Mouse (Mus musculus): ENCODE data around the gene Smok2a.
"Not testable (repeated sequence)": the region's sequence is repeated elsewhere in the genome, so short reads cannot be mapped to it uniquely, and the experiment has no call there.

Gene Smok2a

GRCm38 (mm10) chr17:13220888-13221287, at the start of gene Smok2a:
Smok2a (plus strand) TSS chr17:13221188.
- no peak for DNase-seq (ENCODE audit: low spot score)

GRCm38 (mm10) chr17:13173578-13173977, 47.4 kb upstream of the Smok2a start:
- DNase-seq (ENCODE audit: low spot score) = not testable (repeated sequence)

- not testable (repeated sequence) for DNase-seq (ENCODE audit: low spot score)
Measured at GRCm38 (mm10) chr17:13174029-13174428, 47.0 kb upstream of the Smok2a start.

GRCm38 (mm10) chr17:13175609-13176008, 45.4 kb upstream of the Smok2a start:
- DNase-seq (ENCODE audit: low spot score) = not testable (repeated sequence)

- not testable (repeated sequence) for DNase-seq (ENCODE audit: low spot score)
Measured at GRCm38 (mm10) chr17:13177796-13178195, 43.2 kb upstream of the Smok2a start.

GRCm38 (mm10) chr17:13179021-13179420, 42.0 kb upstream of the Smok2a start:
- DNase-seq (ENCODE audit: low spot score) = not testable (repeated sequence)

GRCm38 (mm10) chr17:13180491-13180890, 40.5 kb upstream of the Smok2a start:
- not testable (repeated sequence) for DNase-seq (ENCODE audit: low spot score)

GRCm38 (mm10) chr17:13182712-13183111, 38.3 kb upstream of the Smok2a start:
- not testable (repeated sequence) for DNase-seq (ENCODE audit: low spot score)

GRCm38 (mm10) chr17:13184514-13184913, 36.5 kb upstream of the Smok2a start:
- DNase-seq (ENCODE audit: low spot score) = not testable (repeated sequence)

- DNase-seq (ENCODE audit: low spot score) = not testable (repeated sequence)
Measured at GRCm38 (mm10) chr17:13186541-13186940, 34.4 kb upstream of the Smok2a start.

GRCm38 (mm10) chr17:13187621-13188020, 33.4 kb upstream of the Smok2a start:
- DNase-seq (ENCODE audit: low spot score) = not testable (repeated sequence)

- not testable (repeated sequence) for DNase-seq (ENCODE audit: low spot score)
Measured at GRCm38 (mm10) chr17:13188846-13189245, 32.1 kb upstream of the Smok2a start.

- DNase-seq (ENCODE audit: low spot score) = not testable (repeated sequence)
Measured at GRCm38 (mm10) chr17:13190836-13191583, 30.0 kb upstream of the Smok2a start.

GRCm38 (mm10) chr17:13196486-13196885, 24.5 kb upstream of the Smok2a start:
- DNase-seq (ENCODE audit: low spot score) = not testable (repeated sequence)

- DNase-seq (ENCODE audit: low spot score) = not testable (repeated sequence)
Measured at GRCm38 (mm10) chr17:13198812-13199211, 22.2 kb upstream of the Smok2a start.

GRCm38 (mm10) chr17:13199880-13200409, 21.0 kb upstream of the Smok2a start:
- DNase-seq (ENCODE audit: low spot score) = not testable (repeated sequence)

- DNase-seq (ENCODE audit: low spot score) = not testable (repeated sequence)
Measured at GRCm38 (mm10) chr17:13201551-13201950, 19.4 kb upstream of the Smok2a start.

- DNase-seq (ENCODE audit: low spot score) = not testable (repeated sequence)
Measured at GRCm38 (mm10) chr17:13202453-13203107, 18.4 kb upstream of the Smok2a start.

- DNase-seq (ENCODE audit: low spot score) = not testable (repeated sequence)
Measured at GRCm38 (mm10) chr17:13205247-13205646, 15.7 kb upstream of the Smok2a start.

- DNase-seq (ENCODE audit: low spot score) = no peak
Measured at GRCm38 (mm10) chr17:13206491-13206890, 14.5 kb upstream of the Smok2a start.

- DNase-seq (ENCODE audit: low spot score) = not testable (repeated sequence)
Measured at GRCm38 (mm10) chr17:13208460-13208859, 12.5 kb upstream of the Smok2a start.

GRCm38 (mm10) chr17:13212136-13212850, 8.7 kb upstream of the Smok2a start:
- no peak for DNase-seq (ENCODE audit: low spot score)

Measured in adipocyte (in vitro differentiated cells).